In genomic region chr5:110518086-110518783, GRCm38 (mm10) we compare ENCODE assay signal across 17 mouse cellular contexts. TPM values are rescaled to one million over a fixed set of nuclear protein-coding genes. Genes with fewer than 3 reads are reported as not detected.
A peak's percentile ranks its signal among the peaks of the same experiment; 100 is the strongest.
DNase-seq lines count a peak whose midpoint lies in the region; ATAC-seq and TF ChIP-seq lines count a peak whose summit lies in the region.
"Had no signal": no experiment of that assay in that cellular context is flagged by ENCODE, and none has a peak within 500 bp of the region (broad histone marks: within the 10 kb centered on the region; RNA-seq: fewer than 3 reads in every experiment).

No protein-coding gene starts in this region.

- H3K9ac ChIP-seq in forebrain, postnatal 0 days = no peak overlapping the region
- H3K9ac ChIP-seq in forebrain, embryonic 13.5 days = 0 out of 2 replicates have a peak overlapping the region, but pooled peaks have one; percentile 34
- H3K9ac ChIP-seq in midbrain, embryonic 12.5 days (replicated peaks) = no peak overlapping the region
- H3K9ac ChIP-seq: heart, embryonic 12.5 days had no signal

- H3K4me1 ChIP-seq in forebrain, embryonic 10.5 days = peaks cover 9% of the 10 kb centered on the region
- H3K4me1 ChIP-seq in forebrain, postnatal 0 days (ENCODE audit: insufficient read depth) = no peaks in the 10 kb centered on the region
- no peaks in the 10 kb centered on the region; the same call in 1 of the 2 replicates for H3K4me1 ChIP-seq in forebrain, embryonic 13.5 days
- H3K4me1 ChIP-seq in midbrain, embryonic 12.5 days = no peaks in the 10 kb centered on the region
- H3K4me1 ChIP-seq: heart, embryonic 12.5 days had no signal

- no peak for ATAC-seq in forebrain, postnatal 0 days
- no peak for ATAC-seq in forebrain, embryonic 13.5 days
- no peak for ATAC-seq in midbrain, embryonic 12.5 days (ENCODE audit: low FRiP score, low read depth)
- ATAC-seq: inflammation-experienced regulatory T-cells, adult 6 months had no signal

- H3K4me2 ChIP-seq in forebrain, postnatal 0 days (ENCODE audit: low read depth) = no peak overlapping the region
- H3K4me2 ChIP-seq in forebrain, embryonic 13.5 days = peak overlapping the region; percentile 25
- peak overlapping the region; percentile 10 for H3K4me2 ChIP-seq in midbrain, embryonic 12.5 days (replicated peaks)
- H3K4me2 ChIP-seq: heart, embryonic 12.5 days had no signal

- peak overlapping the region; percentile 72 for H3K27ac ChIP-seq in forebrain, embryonic 10.5 days
- H3K27ac ChIP-seq in forebrain, postnatal 0 days (ENCODE audit: low read depth, low read length) = no peak overlapping the region
- peak overlapping the region; percentile 25; the same call in 1 of the 2 replicates for H3K27ac ChIP-seq in forebrain, embryonic 13.5 days
- H3K27ac ChIP-seq in midbrain, embryonic 12.5 days (replicated peaks) = no peak overlapping the region
- H3K27ac ChIP-seq: left cerebral cortex, adult 2 months had no signal

- 30% methylated on average over 14 of the region's 14 CpGs for WGBS in forebrain, embryonic 10.5 days
- WGBS in forebrain, postnatal 0 days = 25% methylated on average over 14 of the region's 14 CpGs
- WGBS in forebrain, embryonic 13.5 days = 24% methylated on average over 14 of the region's 14 CpGs
- 29% methylated on average over 14 of the region's 14 CpGs for WGBS in midbrain, embryonic 12.5 days

- H3K36me3 ChIP-seq in forebrain, embryonic 10.5 days (replicated peaks) = no peaks in the 10 kb centered on the region
- no peaks in the 10 kb centered on the region for H3K36me3 ChIP-seq in forebrain, postnatal 0 days (ENCODE audit: insufficient read depth)
- H3K36me3 ChIP-seq in forebrain, embryonic 13.5 days (ENCODE audit: poor library complexity, severe bottlenecking) = no peaks in the 10 kb centered on the region
- H3K36me3 ChIP-seq in midbrain, embryonic 12.5 days = no peaks in the 10 kb centered on the region
- H3K36me3 ChIP-seq: heart, embryonic 12.5 days had no signal

- no peak for TF ChIP-seq CTCF in forebrain, postnatal 0 days (IDR thresholded peaks at IDR 0.05; ENCODE audit: low read depth)

- intact Hi-C loops in left cerebral cortex, postnatal 14 days (cut with DNase I) = no loop called here

- H3K4me3 ChIP-seq in forebrain, embryonic 10.5 days = peak overlapping the region; percentile 30
- no peak overlapping the region for H3K4me3 ChIP-seq in forebrain, postnatal 0 days (ENCODE audit: low read depth, low read length)
- H3K4me3 ChIP-seq in forebrain, embryonic 13.5 days = no peak overlapping the region
- H3K4me3 ChIP-seq in midbrain, embryonic 12.5 days = no peak overlapping the region
- H3K4me3 ChIP-seq: heart, embryonic 12.5 days; left cerebral cortex, adult 2 months had no signal

- no peaks in the 10 kb centered on the region for H3K9me3 ChIP-seq in forebrain, embryonic 10.5 days
- no peaks in the 10 kb centered on the region for H3K9me3 ChIP-seq in forebrain, postnatal 0 days (ENCODE audit: low read length)
- no peaks in the 10 kb centered on the region for H3K9me3 ChIP-seq in forebrain, embryonic 13.5 days (replicated peaks)
- no peaks in the 10 kb centered on the region for H3K9me3 ChIP-seq in midbrain, embryonic 12.5 days
- H3K9me3 ChIP-seq: heart, embryonic 12.5 days had no signal

- H3K27me3 ChIP-seq in forebrain, embryonic 10.5 days (ENCODE audit: poor library complexity, severe bottlenecking) = peaks cover 32% of the 10 kb centered on the region; the same call in 1 of the 2 replicates
- no peaks in the 10 kb centered on the region for H3K27me3 ChIP-seq in forebrain, postnatal 0 days (ENCODE audit: insufficient read depth, low read length)
- H3K27me3 ChIP-seq in forebrain, embryonic 13.5 days = 0 out of 2 replicates have a peak, but pooled peaks cover 5% of the 10 kb centered on the region
- H3K27me3 ChIP-seq in midbrain, embryonic 12.5 days = peaks cover 3% of the 10 kb centered on the region; the same call in 1 of the 2 replicates

- DNase-seq in forebrain, embryonic 10.5 days (ENCODE audit: extremely low spot score, low spot score) = no peak
- no peak for DNase-seq in forebrain, postnatal 0 days
- DNase-seq in retina, embryonic 14.5 days (ENCODE audit: low spot score) = peak; percentile 63
- no peak for DNase-seq in Muller cell, postnatal 12 days (ENCODE audit: inconsistent ontology term)
- DNase-seq in left cerebral cortex, postnatal 14 days (ENCODE audit: low spot score in 2 of 2) = no peak
- DNase-seq in thymus, postnatal 10 days (ENCODE audit: low spot score in 2 of 2) = no peak
- DNase-seq: cerebellum, postnatal 10 days; kidney, postnatal 25 days; liver; lung, postnatal 14 days; right cerebral cortex, postnatal 14 days had no signal

RNA-seq across cellular contexts. Expression of gene Galnt9, which starts 25.9 kb away (rescaled TPM):
- 0.44 and 0.67 TPM in 2 replicates for polyA plus RNA-seq in forebrain, embryonic 10.5 days (2016; fragmentation: Nextera tagmentation; extraction: Ambion mirVana)
- total RNA-seq in forebrain, postnatal 0 days (2014; rRNA removed) = 27.8 and 29.3 TPM in 2 replicates
- 20.0 and 21.2 TPM in 2 replicates for polyA plus RNA-seq in forebrain, postnatal 0 days (2015; fragmentation: Nextera tagmentation; extraction: Ambion mirVana)
- 4.8 and 5.6 TPM in 2 replicates for polyA plus RNA-seq in forebrain, embryonic 13.5 days (2015; fragmentation: Nextera tagmentation; extraction: Ambion mirVana)
- 8.4 and 10.9 TPM in 2 replicates for polyA plus RNA-seq in midbrain, embryonic 12.5 days (2016; fragmentation: Nextera tagmentation; extraction: Ambion mirVana)
- total RNA-seq in left cerebral cortex, postnatal 14 days (2021) = 10 to 100 TPM; 83.1 to 88.7 TPM
- total RNA-seq: gastrocnemius, adult 8-10 months had no signal
- polyA plus RNA-seq: heart, embryonic 12.5 days had no signal

Comparison
In these comparisons a context has a peak if more than half of its experiments do, and no peak if none do; other contexts are left out.
1. H3K27ac ChIP-seq: peak in forebrain, embryonic 10.5 days (single experiment) and forebrain, embryonic 13.5 days (single experiment); none in forebrain, postnatal 0 days (single experiment) and midbrain, embryonic 12.5 days (single experiment).